Mouse (Mus musculus): ENCODE data around the gene Hyal1.

GRCm38 (mm10) chr9:107626158-107626843 is 49.6 kb downstream of the Hyal1 start:
- no peak for TF ChIP-seq ZKSCAN1 (IDR thresholded peaks at IDR 0.05; ENCODE audit: borderline replicate concordance, low read depth, low read length)
- no peak for TF ChIP-seq MEF2A (IDR thresholded peaks at IDR 0.05; ENCODE audit: borderline replicate concordance, low read depth, low read length)
- no peak for TF ChIP-seq RCOR1 (conservative IDR thresholded peaks at IDR 0.05; ENCODE audit: low read depth, low read length)
- TF ChIP-seq POLR2A (IDR thresholded peaks at IDR 0.05; ENCODE audit: low read depth, low read length) = no peak
- TF ChIP-seq POLR2AphosphoS2 (IDR thresholded peaks at IDR 0.05; ENCODE audit: low read depth, low read length) = no peak
- TF ChIP-seq HCFC1 (IDR thresholded peaks at IDR 0.05; ENCODE audit: low read depth, low read length) = no peak
- no peak for TF ChIP-seq CTCF (conservative IDR thresholded peaks at IDR 0.05 in 1 of 2, IDR thresholded peaks at IDR 0.05 in 1 of 2; ENCODE audit: low read depth in 2 of 2, low read length in 2 of 2)
